Mouse (Mus musculus) splenic B cell, adult 2 months (primary cell): Measurements from ENCODE around the gene Dpy19l1.

Experiments used
- DNase-seq: peaks from one replicate; pipeline ENCODE4 v3.0.0-alpha.2; 2011; ENCODE audit warnings: low read depth, low spot score
- H3K27me3 ChIP-seq: 2 replicates; pipeline ENCODE4 v1.6.1; 2012; ENCODE audit warnings: mild to moderate bottlenecking, low read length, moderate library complexity, mixed read lengths; ENCODE audit not compliant: control insufficient read depth, poor library complexity, insufficient read depth, severe bottlenecking
- H3K36me3 ChIP-seq: 2 replicates; pipeline ENCODE4 v1.6.1; 2012; ENCODE audit warnings: mild to moderate bottlenecking, low read length, moderate library complexity, mixed read lengths; ENCODE audit not compliant: control insufficient read depth, poor library complexity, insufficient read depth, severe bottlenecking

Dpy19l1 gene

GRCm38 (mm10) chr9:24496226-24496625 lies 6.7 kb downstream of the Dpy19l1 start:
- no peak for DNase-seq

GRCm38 (mm10) chr9:24490516-24490915 lies 12.4 kb downstream of the Dpy19l1 start:
- H3K36me3 ChIP-seq = no peaks in the 10 kb centered on the region
- no peaks in the 10 kb centered on the region for H3K27me3 ChIP-seq
- no peak for DNase-seq

More at GRCm38 (mm10) chr9:24496226-24496625, 6.7 kb downstream of the Dpy19l1 start:
- Histone ChIP-seq H3K36me3 (no peaks in the 10 kb centered on the region), H3K27me3 (no peaks in the 10 kb centered on the region)

GRCm38 (mm10) chr9:24488425-24489104 lies 14.4 kb downstream of the Dpy19l1 start:
- Histone ChIP-seq H3K27me3 (peaks cover 2% of the 10 kb centered on the region; the same call in 1 of the 2 replicates), H3K36me3 (no peaks in the 10 kb centered on the region)
- no peak for DNase-seq

- DNase-seq = no peak
- Histone ChIP-seq H3K27me3 (peaks cover 2% of the 10 kb centered on the region; the same call in 1 of the 2 replicates), H3K36me3 (0 out of 2 replicates have a peak, but pooled peaks cover 2% of the 10 kb centered on the region)
These were observed 20.6 kb downstream of the Dpy19l1 start for GRCm38 (mm10) chr9:24482375-24482774.

- no peak for DNase-seq
- H3K27me3 ChIP-seq = no peaks in the 10 kb centered on the region
- H3K36me3 ChIP-seq = 0 out of 2 replicates have a peak, but pooled peaks cover 4% of the 10 kb centered on the region
These were observed 25.7 kb downstream of the Dpy19l1 start for GRCm38 (mm10) chr9:24477251-24477650.

GRCm38 (mm10) chr9:24473824-24474223 lies 29.1 kb downstream of the Dpy19l1 start:
- Histone ChIP-seq H3K27me3 (no peaks in the 10 kb centered on the region), H3K36me3 (0 out of 2 replicates have a peak, but pooled peaks cover 2% of the 10 kb centered on the region)
- DNase-seq = no peak

GRCm38 (mm10) chr9:24472514-24472913 lies 30.4 kb downstream of the Dpy19l1 start:
- no peak for DNase-seq
- 0 out of 2 replicates have a peak, but pooled peaks cover 2% of the 10 kb centered on the region for H3K36me3 ChIP-seq
- no peaks in the 10 kb centered on the region for H3K27me3 ChIP-seq

- no peak for DNase-seq
- Histone ChIP-seq H3K36me3 (0 out of 2 replicates have a peak, but pooled peaks cover under 1% of the 10 kb centered on the region), H3K27me3 (no peaks in the 10 kb centered on the region)
These were observed 32.8 kb downstream of the Dpy19l1 start for GRCm38 (mm10) chr9:24470166-24470565.

GRCm38 (mm10) chr9:24467186-24467585 lies 35.8 kb downstream of the Dpy19l1 start:
- DNase-seq = no peak
- no peaks in the 10 kb centered on the region for H3K27me3 ChIP-seq
- no peaks in the 10 kb centered on the region for H3K36me3 ChIP-seq

- H3K27me3 ChIP-seq = no peaks in the 10 kb centered on the region
- H3K36me3 ChIP-seq = 0 out of 2 replicates have a peak, but pooled peaks cover 2% of the 10 kb centered on the region
- DNase-seq = no peak
These were observed 36.3 kb downstream of the Dpy19l1 start for GRCm38 (mm10) chr9:24466649-24467048.

GRCm38 (mm10) chr9:24461379-24461961 lies 41.5 kb downstream of the Dpy19l1 start:
- no peaks in the 10 kb centered on the region for H3K27me3 ChIP-seq
- DNase-seq = no peak

GRCm38 (mm10) chr9:24453833-24454232 lies 49.1 kb downstream of the Dpy19l1 start:
- no peak for DNase-seq
- Histone ChIP-seq H3K36me3 (no peaks in the 10 kb centered on the region), H3K27me3 (no peaks in the 10 kb centered on the region)

More at GRCm38 (mm10) chr9:24461379-24461961, 41.5 kb downstream of the Dpy19l1 start:
- H3K36me3 ChIP-seq = 0 out of 2 replicates have a peak, but pooled peaks cover 2% of the 10 kb centered on the region

GRCm38 (mm10) chr9:24450976-24451375 lies 52.0 kb downstream of the Dpy19l1 start:
- DNase-seq = no peak
- Histone ChIP-seq H3K27me3 (no peaks in the 10 kb centered on the region), H3K36me3 (no peaks in the 10 kb centered on the region)

GRCm38 (mm10) chr9:24450524-24450923 lies 52.4 kb downstream of the Dpy19l1 start:
- no peak for DNase-seq
- H3K36me3 ChIP-seq = no peaks in the 10 kb centered on the region
- no peaks in the 10 kb centered on the region for H3K27me3 ChIP-seq

- Histone ChIP-seq H3K27me3 (no peaks in the 10 kb centered on the region), H3K36me3 (no peaks in the 10 kb centered on the region; the same call in 1 of the 2 replicates)
- no peak for DNase-seq
These were observed 68.0 kb downstream of the Dpy19l1 start for GRCm38 (mm10) chr9:24434901-24435300.
